Mouse (Mus musculus) regulatory T cell (primary cell): ENCODE results near the gene Tns4.

Experiments
- in situ Hi-C: fragments of 300-600 bp; cut with MboI, MseI; formaldehyde crosslinking; loops from one replicate; pipeline ENCODE4 v1.15.1; 2025; ENCODE audit warnings: high pct_unique_total_duplicates

The Tns4 gene

DNA sequence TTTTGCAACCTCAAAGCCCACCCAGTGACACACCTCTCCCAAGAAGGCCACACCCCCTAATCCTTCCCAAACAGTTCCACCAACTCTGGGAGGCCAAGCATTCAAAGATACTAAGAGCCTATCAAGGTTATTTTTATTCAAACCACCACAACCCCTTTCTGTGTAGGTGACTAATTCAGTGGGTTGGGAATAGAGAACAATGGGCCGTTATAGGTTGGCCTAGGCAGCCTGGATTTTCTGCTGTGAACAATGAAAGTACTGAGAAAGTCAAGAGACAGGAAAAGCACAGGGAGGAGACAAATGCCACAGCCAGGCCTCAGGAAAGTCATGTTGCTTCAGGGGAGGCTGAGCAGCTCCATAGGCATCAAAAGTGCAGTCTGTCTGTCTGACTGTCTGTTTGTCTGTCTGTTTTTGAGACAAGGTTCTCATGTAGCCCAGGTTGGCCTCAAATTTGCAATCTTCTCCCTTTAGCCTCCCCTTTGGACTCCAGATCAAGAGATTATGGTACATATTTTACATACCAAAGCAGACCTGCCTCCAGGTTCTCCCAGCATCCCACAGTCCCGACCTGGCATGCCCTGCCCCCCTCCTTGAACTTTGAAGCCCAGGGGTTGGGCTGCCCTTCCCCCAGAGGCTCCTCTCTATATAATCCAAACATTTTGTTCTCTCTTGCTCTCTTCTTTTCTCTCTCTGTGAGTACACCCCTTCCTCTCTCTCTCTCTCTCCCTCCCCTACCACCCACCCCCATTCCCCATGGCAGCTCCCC, 6.0 kb upstream of the Tns4 start:
- in situ Hi-C loops = loop anchor here (10.0 kb wide), 1 partner anchor 1030 kb away; no protein-coding TSS in a partner anchor

- in situ Hi-C loops = loop anchor here (10.0 kb wide), 1 partner anchor 1029 kb away; no protein-coding TSS in a partner anchor
Measured at GRCm38 (mm10) chr11:99093740-99094139, 4.6 kb upstream of the Tns4 start.

- in situ Hi-C loops = loop anchor here (10.0 kb wide), 1 partner anchor 1027 kb away; no protein-coding TSS in a partner anchor
Measured at GRCm38 (mm10) chr11:99091666-99092065, 2.6 kb upstream of the Tns4 start.

DNA sequence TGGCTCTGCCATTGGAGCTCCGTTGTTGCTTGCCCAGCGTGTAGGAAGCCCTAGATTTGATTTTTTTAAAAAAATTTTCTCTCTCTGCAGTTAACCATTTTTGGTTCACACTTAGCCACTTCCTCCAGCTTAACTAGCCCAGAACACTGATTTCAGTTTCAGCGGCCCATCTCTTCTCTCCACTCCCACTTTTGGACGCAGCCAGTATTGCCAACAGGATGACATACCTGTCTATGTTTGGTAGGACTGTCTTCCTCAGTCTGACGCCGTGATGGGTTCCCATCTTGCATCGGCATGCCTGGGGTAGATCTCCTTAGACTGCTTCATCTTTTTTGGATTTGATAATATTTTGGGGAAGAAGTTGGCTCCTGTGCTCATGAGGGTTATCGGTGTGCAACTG, 1.3 kb upstream of the Tns4 start:
- in situ Hi-C loops = loop anchor here (10.0 kb wide), 1 partner anchor 1026 kb away; no protein-coding TSS in a partner anchor

DNA sequence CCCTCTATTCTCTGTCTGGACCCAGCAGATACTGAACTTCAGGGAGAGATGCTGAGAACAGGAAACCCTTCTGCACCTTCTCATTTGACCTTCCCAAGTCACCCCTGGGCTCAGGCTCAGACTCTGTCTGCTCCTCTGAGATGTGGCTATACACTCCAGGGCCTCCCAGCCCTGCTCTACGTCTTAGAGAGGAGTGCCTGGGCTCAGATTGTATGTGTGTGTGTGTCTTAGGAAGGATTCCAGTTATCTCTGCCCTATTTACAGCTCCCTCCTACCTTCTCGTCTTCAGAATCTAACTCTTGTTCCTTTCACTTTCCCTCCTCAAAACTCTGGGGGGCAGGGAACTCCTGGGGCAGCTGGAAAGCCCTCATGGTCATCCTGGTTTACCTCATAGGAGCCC, 620 bp downstream of the Tns4 start:
- in situ Hi-C loops = loop anchor here (5.0 kb wide), 1 partner anchor 36 kb away; no protein-coding TSS in a partner anchor

- in situ Hi-C loops = no loop called here
Measured at GRCm38 (mm10) chr11:99084366-99084765, 4.7 kb downstream of the Tns4 start.

DNA sequence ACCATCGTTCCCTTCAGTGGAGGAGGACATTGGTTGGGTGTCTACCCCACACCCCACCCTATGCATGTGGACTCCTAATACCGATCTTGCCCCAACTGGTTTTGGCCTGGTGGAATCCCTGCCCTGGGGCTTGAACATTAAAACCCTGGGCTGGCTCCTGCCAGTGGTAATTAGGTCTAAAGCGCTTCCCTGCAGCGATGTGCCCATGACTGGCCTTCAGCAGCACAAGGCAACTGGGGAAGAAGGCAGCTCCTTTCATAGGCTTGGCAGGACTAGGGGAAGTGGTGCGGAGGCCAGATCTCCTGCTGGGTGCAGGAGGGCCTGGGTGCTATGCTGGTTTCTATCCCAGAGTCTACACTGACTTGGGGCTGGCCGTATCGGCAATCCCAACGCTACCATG, 5.6 kb downstream of the Tns4 start:
- in situ Hi-C loops = no loop called here

- in situ Hi-C loops = no loop called here
Measured at GRCm38 (mm10) chr11:99082098-99082497, 7.0 kb downstream of the Tns4 start.

- in situ Hi-C loops = no loop called here
Measured at GRCm38 (mm10) chr11:99081566-99081965, 7.5 kb downstream of the Tns4 start.

DNA sequence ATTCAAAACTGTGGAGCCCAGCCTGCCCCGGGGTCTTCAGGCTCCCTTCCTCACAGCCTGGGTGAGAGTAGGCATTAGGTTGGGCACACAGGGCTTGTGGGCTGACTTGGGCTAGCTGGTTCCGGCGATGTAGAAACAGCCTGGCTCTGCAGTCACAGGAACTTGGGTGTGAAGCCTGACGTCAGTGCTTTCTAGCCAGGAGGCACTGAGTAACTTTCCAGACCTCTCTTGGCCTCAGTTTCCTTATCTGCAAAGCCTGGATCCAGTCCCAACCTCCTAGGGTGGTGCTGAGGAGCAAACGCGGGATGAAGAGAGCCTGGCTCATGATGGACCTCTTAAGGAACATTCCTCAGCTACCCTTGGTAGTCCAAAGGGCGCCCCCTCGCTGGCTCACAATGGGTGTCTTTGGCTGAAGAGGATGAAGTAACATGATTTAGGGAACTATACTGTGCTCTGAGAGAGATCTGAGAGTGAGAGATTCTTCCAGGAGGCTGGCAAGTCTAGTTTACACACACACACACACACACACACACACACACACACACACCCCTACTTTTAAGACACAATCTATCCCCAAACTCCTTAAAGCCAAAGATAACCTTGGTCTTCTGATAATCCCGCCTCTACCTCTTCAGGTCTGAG, 8.1 kb downstream of the Tns4 start:
- in situ Hi-C loops = no loop called here

GRCm38 (mm10) chr11:99077869-99078268, 11.2 kb downstream of the Tns4 start:
- in situ Hi-C loops = no loop called here

DNA sequence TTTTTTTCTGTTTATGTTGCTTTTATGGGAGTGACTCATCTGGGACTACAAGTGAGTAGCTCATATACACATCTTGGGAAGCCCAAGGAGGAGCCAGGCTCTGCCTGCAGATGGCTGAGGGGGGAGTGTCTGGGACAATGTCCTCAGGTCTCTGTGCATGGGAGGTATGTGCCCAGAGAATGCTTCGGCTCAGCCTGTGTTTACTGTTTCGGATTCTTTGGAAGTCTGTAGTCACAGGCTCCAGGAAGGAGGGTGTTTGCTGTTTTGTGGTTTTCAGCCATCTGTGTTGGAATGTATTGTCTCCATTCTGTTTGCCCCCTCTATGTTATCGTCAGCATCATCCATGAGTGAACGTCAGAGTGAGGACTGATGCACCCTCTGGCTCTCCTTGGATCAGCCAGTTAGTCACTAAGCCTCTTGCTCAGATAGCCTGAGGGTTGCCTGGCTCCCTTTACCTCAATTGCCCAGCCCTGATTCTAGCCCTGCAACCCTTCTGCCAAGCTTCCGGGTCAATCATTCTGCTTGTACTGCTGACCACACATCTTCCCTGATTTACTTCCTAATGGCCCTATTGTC, 12.3 kb downstream of the Tns4 start:
- in situ Hi-C loops = no loop called here

DNA sequence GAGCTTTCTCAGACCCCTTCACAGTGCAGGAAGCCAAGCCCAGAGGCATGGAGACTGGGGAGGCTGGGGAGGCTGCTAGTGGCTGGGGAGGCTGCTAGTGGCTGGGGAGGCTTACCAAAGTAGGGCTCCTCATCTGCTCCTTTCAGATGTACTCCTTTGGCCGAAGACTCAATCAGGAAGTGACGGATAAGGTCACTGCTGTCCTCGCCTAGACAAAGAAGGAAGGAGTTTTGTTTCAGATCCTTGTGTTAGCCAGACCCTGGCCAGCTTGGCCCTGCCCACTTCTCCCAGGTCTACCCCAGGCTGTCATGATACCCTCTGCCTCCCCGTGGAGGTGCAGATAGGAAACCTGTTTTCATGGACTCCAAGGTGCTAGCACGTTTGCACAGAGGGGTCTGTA, 15.3 kb downstream of the Tns4 start:
- in situ Hi-C loops = no loop called here

GRCm38 (mm10) chr11:99071866-99072265, 17.2 kb downstream of the Tns4 start:
- in situ Hi-C loops = no loop called here

GRCm38 (mm10) chr11:99068455-99068854, 20.7 kb downstream of the Tns4 start:
- in situ Hi-C loops = loop anchor here (10.0 kb wide), 1 partner anchor 676 kb away; no protein-coding TSS in a partner anchor

DNA sequence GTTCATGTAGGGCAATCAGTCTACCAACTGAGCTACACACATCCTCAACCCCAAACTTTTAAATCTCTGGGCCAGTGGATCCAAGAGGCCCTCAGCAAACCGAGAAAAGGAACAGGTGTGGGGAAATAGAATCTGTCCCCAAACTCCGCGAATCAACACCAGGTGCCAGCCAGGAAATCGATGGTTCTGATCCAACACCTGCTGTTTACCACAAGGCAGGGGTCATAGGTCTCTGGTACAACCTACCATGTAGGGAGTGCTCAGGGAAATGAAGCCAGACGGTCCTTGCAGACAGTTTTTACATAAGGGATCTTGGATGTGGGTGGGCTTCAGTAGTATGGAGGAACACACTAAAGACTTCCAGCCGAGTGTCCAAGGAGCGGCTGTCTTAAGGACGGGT, 21.5 kb downstream of the Tns4 start:
- in situ Hi-C loops = loop anchor here (10.0 kb wide), 1 partner anchor 677 kb away; no protein-coding TSS in a partner anchor

GRCm38 (mm10) chr11:99065979-99066378, 23.1 kb downstream of the Tns4 start:
- in situ Hi-C loops = loop anchor here (10.0 kb wide), 1 partner anchor 679 kb away; no protein-coding TSS in a partner anchor

DNA sequence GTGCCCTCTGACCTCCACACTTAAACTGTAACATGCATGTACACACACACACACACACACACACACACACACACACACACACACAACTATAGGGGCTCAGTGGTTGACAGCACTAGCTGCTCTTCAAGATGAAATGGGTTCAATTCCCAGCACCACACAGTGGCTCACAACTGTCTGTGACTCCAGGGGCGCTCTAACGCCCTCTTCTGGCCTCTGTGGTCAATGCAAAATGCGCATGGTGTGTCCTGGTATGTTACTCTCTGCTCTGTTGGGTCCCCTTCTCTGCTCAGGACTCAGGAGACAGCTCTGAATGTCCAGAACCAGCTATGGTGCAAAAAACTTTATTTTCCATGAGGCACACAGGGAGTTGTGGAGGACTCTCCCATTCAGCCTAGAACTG, 23.8 kb downstream of the Tns4 start:
- in situ Hi-C loops = loop anchor here (10.0 kb wide), 1 partner anchor 679 kb away; no protein-coding TSS in a partner anchor

DNA sequence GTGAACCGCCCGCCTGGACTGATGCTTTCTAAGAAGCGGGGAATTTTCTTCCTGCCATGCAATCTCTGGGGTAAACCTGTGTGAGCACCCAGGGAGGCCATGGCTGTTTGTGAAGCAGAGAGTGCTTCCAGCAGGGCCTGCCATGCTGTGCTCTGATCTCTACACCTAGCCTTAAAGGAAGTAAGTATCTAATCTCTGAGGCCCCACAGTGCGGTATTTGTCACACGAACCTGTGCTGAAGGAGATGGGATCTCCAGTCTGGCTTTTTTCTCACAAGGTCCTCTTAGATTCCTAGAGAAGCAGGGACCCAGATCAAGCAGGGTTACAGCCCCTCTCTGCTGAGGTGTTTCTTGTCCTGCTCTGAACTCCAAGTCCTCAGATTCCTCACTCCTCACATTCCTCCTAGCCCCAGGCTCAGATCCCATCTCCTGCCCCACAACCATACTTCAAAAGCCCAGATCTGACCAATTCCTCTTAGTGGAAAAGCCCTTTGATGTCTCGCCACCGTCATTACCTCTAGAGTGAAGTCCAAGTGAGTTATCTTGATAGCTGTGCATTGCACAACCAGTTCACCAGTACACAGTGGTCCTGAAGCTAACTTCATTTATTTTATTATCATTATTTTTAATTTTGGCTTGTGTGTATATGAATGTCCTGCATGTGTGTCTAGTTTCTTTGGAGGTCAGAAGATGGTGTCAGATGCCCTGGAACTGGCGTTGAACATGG, 25.5 kb downstream of the Tns4 start:
- in situ Hi-C loops = loop anchor here (10.0 kb wide), 1 partner anchor 681 kb away; no protein-coding TSS in a partner anchor

- in situ Hi-C loops = loop anchor here (10.0 kb wide), 1 partner anchor 682 kb away; no protein-coding TSS in a partner anchor
Measured at GRCm38 (mm10) chr11:99062661-99063060, 26.4 kb downstream of the Tns4 start.

DNA sequence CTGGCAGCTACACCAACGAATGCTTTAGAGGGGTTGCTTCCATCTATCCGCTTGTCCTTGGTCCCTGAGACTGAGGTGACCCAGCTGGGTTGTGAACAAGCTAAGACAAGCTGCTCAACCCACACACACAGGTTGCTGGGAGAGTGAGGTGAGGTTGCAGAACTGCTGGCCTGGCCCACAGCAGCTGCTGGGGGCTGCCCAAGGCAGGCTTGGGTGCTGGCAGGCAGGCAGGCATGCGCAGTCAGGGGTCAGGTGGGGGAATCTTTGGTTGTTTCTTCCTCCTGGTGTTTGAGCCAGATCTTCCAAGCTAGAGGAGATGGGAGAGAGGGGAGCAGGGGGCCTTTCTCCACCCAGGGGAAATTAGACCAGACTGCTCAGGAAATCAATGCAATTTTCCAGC, 28.7 kb downstream of the Tns4 start:
- in situ Hi-C loops = loop anchor here (10.0 kb wide), 1 partner anchor 684 kb away; no protein-coding TSS in a partner anchor
